Mouse (Mus musculus) hindbrain, embryonic 14.5 days (tissue): ENCODE measurements around the gene Kcnq1. TPM values are rescaled to one million over a fixed set of nuclear protein-coding genes. Genes with fewer than 3 reads are reported as not detected.

ENCODE experiments used
- ATAC-seq: fragments of 200-750 bp; cut with Nextera tagmentation; 2 replicates; pipeline ENCODE4 v1.8.0; 2017; ENCODE audit warnings: moderate number of reproducible peaks, mild to moderate bottlenecking, moderate TSS enrichment, moderate library complexity; ENCODE audit not compliant: low FRiP score
- DNase-seq: peaks from one replicate; pipeline ENCODE4 v3.0.0-alpha.2; 2015; ENCODE audit warnings: low spot score
- H3K27ac ChIP-seq: fragments of 300-500 bp; sonication (generic); 2 replicates; pipeline ENCODE4 v1.5.1; 2014; ENCODE audit warnings: mild to moderate bottlenecking, moderate library complexity
- H3K27me3 ChIP-seq: fragments of 300-500 bp; sonication (generic); 2 replicates; pipeline ENCODE4 v1.6.1; 2014; ENCODE audit warnings: mild to moderate bottlenecking, low read length, mixed read lengths; ENCODE audit not compliant: control insufficient read depth, insufficient read depth
- H3K36me3 ChIP-seq: fragments of 300-500 bp; sonication (generic); replicated peaks from 2 replicates; pipeline ENCODE4 v1.6.1; 2014; ENCODE audit not compliant: control insufficient read depth, insufficient read depth
- H3K4me1 ChIP-seq: fragments of 300-500 bp; sonication (generic); replicated peaks from 2 replicates; pipeline ENCODE4 v1.6.1; 2014; ENCODE audit warnings: antibody characterized with exemption, low read length, mixed read lengths; ENCODE audit not compliant: control insufficient read depth, insufficient read depth
- H3K4me2 ChIP-seq: fragments of 300-500 bp; sonication (generic); replicated peaks from 2 replicates; pipeline ENCODE4 v1.6.1; 2014; ENCODE audit warnings: mild to moderate bottlenecking, moderate library complexity
- H3K4me3 ChIP-seq: fragments of 300-500 bp; sonication (generic); replicated peaks from 2 replicates; pipeline ENCODE4 v1.5.1; 2014; ENCODE audit warnings: mild to moderate bottlenecking, low read length
- H3K9ac ChIP-seq: fragments of 300-500 bp; sonication (generic); 2 replicates; pipeline ENCODE4 v1.6.1; 2014
- H3K9me3 ChIP-seq: fragments of 300-500 bp; sonication (generic); 2 replicates; pipeline ENCODE4 v1.6.1; 2016; ENCODE audit warnings: low read length; ENCODE audit not compliant: control insufficient read depth
- WGBS: fragments of 180-500 bp; shearing (Covaris S2); extraction: QIAGEN DNeasy Blood & Tissue Kit; methylation state at CpG from one replicate; pipeline ENCODE4 v1.1.7; 2014; 5-methylcytosine and 5-hydroxymethylcytosine counted together
- polyA plus RNA-seq: library from polyadenylated mRNA; unstranded; fragments of >200 nt; fragmentation: Nextera tagmentation; extraction: Ambion mirVana; gene quantifications from 2 replicates; pipeline ENCODE4 v1.2.1, GENCODE M21; 2014

Kcnq1 gene
- polyA plus RNA-seq, 1 experiment from 2014 or later, result 0.94 TPM

DNA sequence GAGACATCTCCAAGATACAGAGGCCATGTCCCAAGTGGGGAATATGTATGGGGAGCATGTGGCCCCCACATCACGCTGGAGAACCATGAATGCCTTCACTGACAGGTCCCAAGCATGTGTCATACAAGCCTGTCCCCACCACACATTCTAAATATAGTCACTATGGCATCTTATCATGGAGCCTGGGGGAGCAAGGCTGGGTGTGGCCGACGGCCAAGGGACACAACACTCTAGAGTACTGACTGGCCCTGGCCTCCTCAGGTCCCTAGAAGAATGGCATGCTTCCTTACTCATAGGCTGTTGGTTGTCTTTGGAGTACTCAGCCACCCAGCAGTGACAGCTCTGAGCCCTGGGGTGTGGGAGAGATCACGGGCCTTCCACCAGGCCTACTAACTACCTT is 33.8 kb downstream of the Kcnq1 start:
- no peaks in the 10 kb centered on the region for H3K36me3 ChIP-seq
- H3K4me3 ChIP-seq, result no peak overlapping the region
- H3K4me2 ChIP-seq, result no peak overlapping the region
- 88% methylated on average over 4 of the region's 4 CpGs for WGBS
- ATAC-seq (no peak), DNase-seq (no peak)
- H3K27me3 ChIP-seq, result no peaks in the 10 kb centered on the region
- H3K27ac ChIP-seq, result no peak overlapping the region
- no peaks in the 10 kb centered on the region for H3K9me3 ChIP-seq
- no peak overlapping the region for H3K9ac ChIP-seq
- H3K4me1 ChIP-seq, result no peaks in the 10 kb centered on the region

DNA sequence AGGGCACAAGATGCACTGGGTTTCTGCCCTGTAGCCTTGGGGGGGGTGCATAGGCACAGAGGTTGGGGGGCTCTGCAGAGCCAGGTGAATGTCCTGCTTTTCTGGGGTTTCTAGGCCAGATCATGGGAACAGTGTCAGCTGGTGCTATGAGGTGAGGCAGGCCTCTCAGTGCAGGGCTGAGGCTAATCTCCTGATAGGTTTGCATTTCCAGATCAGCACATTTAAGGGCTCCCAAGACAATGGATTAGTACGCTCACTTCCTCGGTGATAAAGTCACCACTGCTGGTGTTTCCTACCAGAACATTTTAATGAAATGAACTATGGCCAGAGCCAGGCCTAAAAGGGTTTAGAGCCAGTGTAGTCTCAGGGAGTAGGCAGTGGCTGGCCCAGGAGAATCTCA is 36.5 kb downstream of the Kcnq1 start:
- Histone ChIP-seq H3K36me3 (no peaks in the 10 kb centered on the region), H3K4me3 (no peak overlapping the region), H3K27me3 (no peaks in the 10 kb centered on the region), H3K4me1 (no peaks in the 10 kb centered on the region), H3K27ac (no peak overlapping the region), H3K9me3 (no peaks in the 10 kb centered on the region), H3K4me2 (no peak overlapping the region), H3K9ac (no peak overlapping the region)
- ATAC-seq, result no peak
- WGBS, result 93% methylated on average over 2 of the region's 2 CpGs
- no peak for DNase-seq

DNA sequence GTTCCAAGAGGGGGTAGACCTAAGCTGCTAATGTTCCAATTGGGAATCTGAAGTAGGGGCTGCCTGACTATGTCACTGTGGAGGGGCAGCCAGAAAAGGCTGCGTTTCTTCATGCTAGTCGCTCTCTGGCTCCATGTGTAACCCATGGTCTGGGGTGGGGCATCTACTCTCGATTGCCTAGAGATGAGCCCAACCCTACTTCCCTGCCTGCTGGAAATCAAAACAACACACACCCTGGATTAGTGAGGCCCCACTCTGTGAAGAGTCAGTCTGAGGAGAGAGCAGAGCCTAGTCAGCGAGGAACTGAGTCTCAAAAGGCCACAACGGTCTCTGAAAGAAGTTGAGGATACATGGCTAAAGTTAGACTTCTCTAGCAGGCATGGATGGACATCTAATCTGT is 40.9 kb downstream of the Kcnq1 start:
- H3K4me1 ChIP-seq, result no peaks in the 10 kb centered on the region
- no peak for DNase-seq
- 85% methylated on average over 5 of the region's 5 CpGs for WGBS

DNA sequence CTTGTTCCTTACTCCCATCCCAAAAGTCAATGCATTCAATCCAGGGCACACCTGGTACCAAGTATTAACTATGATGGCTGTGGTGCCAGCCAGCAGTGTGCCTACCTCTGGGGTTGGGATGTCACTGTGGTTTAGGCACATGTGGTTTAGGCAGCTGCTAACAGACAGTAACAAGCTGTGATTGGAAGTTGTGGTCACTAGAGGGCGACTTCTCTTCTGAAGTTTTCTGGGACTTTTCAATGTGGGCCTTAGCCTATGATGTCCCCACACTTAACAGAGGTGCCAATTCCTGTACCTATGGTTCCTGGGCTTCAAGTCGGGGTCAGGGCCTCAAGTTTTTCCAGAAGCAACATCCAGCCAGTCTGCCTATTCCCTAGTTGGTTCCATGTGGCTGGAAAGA is 45.0 kb downstream of the Kcnq1 start:
- ATAC-seq, result no peak
- H3K27me3 ChIP-seq, result no peaks in the 10 kb centered on the region
- no peak overlapping the region for H3K4me3 ChIP-seq
- H3K4me2 ChIP-seq, result no peak overlapping the region
- DNase-seq, result peak; percentile 70
- no peaks in the 10 kb centered on the region for H3K9me3 ChIP-seq
- WGBS, result 10% methylated on average over 2 of the region's 2 CpGs
- H3K4me1 ChIP-seq, result peaks cover 14% of the 10 kb centered on the region
- no peak overlapping the region for H3K9ac ChIP-seq
- no peak overlapping the region for H3K27ac ChIP-seq
- no peaks in the 10 kb centered on the region for H3K36me3 ChIP-seq

More for the DNA sequence above, 40.9 kb downstream of the Kcnq1 start:
- Histone ChIP-seq H3K27me3 (no peaks in the 10 kb centered on the region), H3K4me3 (no peak overlapping the region), H3K9me3 (no peaks in the 10 kb centered on the region), H3K4me2 (no peak overlapping the region), H3K36me3 (no peaks in the 10 kb centered on the region), H3K9ac (no peak overlapping the region), H3K27ac (no peak overlapping the region)
- ATAC-seq, result no peak

DNA sequence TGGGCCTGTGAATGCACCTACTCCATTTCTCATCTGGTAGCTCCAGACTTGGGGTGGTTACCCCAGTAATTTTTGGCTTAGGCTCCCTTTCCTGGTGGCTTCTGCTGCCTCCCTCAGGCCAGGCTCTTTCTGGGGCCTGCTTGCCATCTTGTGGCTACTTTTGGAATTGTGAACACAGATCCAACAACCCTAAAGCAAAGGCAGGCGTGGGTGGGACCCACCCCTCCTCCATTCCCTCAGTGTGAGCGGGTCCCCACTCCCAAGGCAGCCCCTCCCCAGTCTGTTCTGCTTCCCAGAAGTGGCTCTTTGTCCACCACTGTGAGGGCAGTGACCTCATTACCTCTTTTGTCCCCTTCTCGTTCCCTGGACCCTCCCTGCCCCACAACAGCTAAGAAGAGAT is 46.2 kb downstream of the Kcnq1 start:
- Histone ChIP-seq H3K27ac (no peak overlapping the region), H3K4me1 (peaks cover 14% of the 10 kb centered on the region), H3K4me2 (no peak overlapping the region), H3K9me3 (no peaks in the 10 kb centered on the region), H3K4me3 (no peak overlapping the region), H3K36me3 (no peaks in the 10 kb centered on the region), H3K27me3 (no peaks in the 10 kb centered on the region), H3K9ac (no peak overlapping the region)
- DNase-seq (peak; percentile 58), ATAC-seq (no peak)
- 11% methylated on average over 3 of the region's 3 CpGs for WGBS

- peak overlapping the region; percentile 21 for H3K4me3 ChIP-seq
- H3K27ac ChIP-seq, result no peak overlapping the region
- DNase-seq (peak; percentile 87), ATAC-seq (peak; percentile 88)
- 3% methylated on average over 18 of the region's 18 CpGs for WGBS
- H3K4me1 ChIP-seq, result peaks cover 14% of the 10 kb centered on the region
- peak overlapping the region; percentile 57 for H3K4me2 ChIP-seq
- no peaks in the 10 kb centered on the region for H3K9me3 ChIP-seq
- peak overlapping the region; percentile 48 for H3K9ac ChIP-seq
- H3K36me3 ChIP-seq, result no peaks in the 10 kb centered on the region
- no peaks in the 10 kb centered on the region for H3K27me3 ChIP-seq
These were observed 47.8 kb downstream of the Kcnq1 start for GRCm38 (mm10) chr7:143153915-143154373.

- H3K27ac ChIP-seq, result no peak overlapping the region
- 23% methylated on average over 19 of the region's 19 CpGs for WGBS
- peak overlapping the region; percentile 57; the same call in 1 of the 2 replicates for H3K4me2 ChIP-seq
- no peak overlapping the region; the same call in 1 of the 2 replicates for H3K9ac ChIP-seq
- H3K9me3 ChIP-seq, result no peaks in the 10 kb centered on the region
- peaks cover 16% of the 10 kb centered on the region for H3K4me1 ChIP-seq
- ATAC-seq (peak; percentile 14; the same call in 1 of the 2 replicates), DNase-seq (no peak)
- H3K36me3 ChIP-seq, result no peaks in the 10 kb centered on the region
- H3K4me3 ChIP-seq, result no peak overlapping the region
- H3K27me3 ChIP-seq, result no peaks in the 10 kb centered on the region
These were observed 48.3 kb downstream of the Kcnq1 start for GRCm38 (mm10) chr7:143154458-143154871.

GRCm38 (mm10) chr7:143155257-143155656 is 49.1 kb downstream of the Kcnq1 start:
- 63% methylated on average over 5 of the region's 5 CpGs for WGBS
- no peak overlapping the region for H3K9ac ChIP-seq
- H3K4me1 ChIP-seq, result peaks cover 22% of the 10 kb centered on the region
- DNase-seq, result no peak
- H3K27ac ChIP-seq, result no peak overlapping the region
- no peak overlapping the region for H3K4me3 ChIP-seq
- no peak for ATAC-seq
- H3K27me3 ChIP-seq, result no peaks in the 10 kb centered on the region
- H3K9me3 ChIP-seq, result no peaks in the 10 kb centered on the region
- no peak overlapping the region for H3K4me2 ChIP-seq
- H3K36me3 ChIP-seq, result no peaks in the 10 kb centered on the region

GRCm38 (mm10) chr7:143158690-143159425 is 52.7 kb downstream of the Kcnq1 start:
- no peaks in the 10 kb centered on the region for H3K27me3 ChIP-seq
- H3K9ac ChIP-seq, result no peak overlapping the region
- no peaks in the 10 kb centered on the region for H3K36me3 ChIP-seq
- no peak overlapping the region for H3K4me3 ChIP-seq
- H3K9me3 ChIP-seq, result no peaks in the 10 kb centered on the region
- 75% methylated on average over 13 of the region's 14 CpGs for WGBS
- H3K4me2 ChIP-seq, result no peak overlapping the region
- no peak for ATAC-seq
- H3K27ac ChIP-seq, result no peak overlapping the region
- DNase-seq, result no peak
- peaks cover 22% of the 10 kb centered on the region for H3K4me1 ChIP-seq
